Mouse (Mus musculus) v-Abl transformed pro-B cells (cell line): ENCODE measurements around the gene Arhgap22.

ENCODE experiments used
- in situ Hi-C, 2 experiments: fragments of 400-800 bp; cut with MboI; formaldehyde crosslinking; loops; one replicate each; pipeline ENCODE4 v1.15.1; 2025; ENCODE audit not compliant: unreplicated experiment in 2 of 2

Gene Arhgap22

DNA sequence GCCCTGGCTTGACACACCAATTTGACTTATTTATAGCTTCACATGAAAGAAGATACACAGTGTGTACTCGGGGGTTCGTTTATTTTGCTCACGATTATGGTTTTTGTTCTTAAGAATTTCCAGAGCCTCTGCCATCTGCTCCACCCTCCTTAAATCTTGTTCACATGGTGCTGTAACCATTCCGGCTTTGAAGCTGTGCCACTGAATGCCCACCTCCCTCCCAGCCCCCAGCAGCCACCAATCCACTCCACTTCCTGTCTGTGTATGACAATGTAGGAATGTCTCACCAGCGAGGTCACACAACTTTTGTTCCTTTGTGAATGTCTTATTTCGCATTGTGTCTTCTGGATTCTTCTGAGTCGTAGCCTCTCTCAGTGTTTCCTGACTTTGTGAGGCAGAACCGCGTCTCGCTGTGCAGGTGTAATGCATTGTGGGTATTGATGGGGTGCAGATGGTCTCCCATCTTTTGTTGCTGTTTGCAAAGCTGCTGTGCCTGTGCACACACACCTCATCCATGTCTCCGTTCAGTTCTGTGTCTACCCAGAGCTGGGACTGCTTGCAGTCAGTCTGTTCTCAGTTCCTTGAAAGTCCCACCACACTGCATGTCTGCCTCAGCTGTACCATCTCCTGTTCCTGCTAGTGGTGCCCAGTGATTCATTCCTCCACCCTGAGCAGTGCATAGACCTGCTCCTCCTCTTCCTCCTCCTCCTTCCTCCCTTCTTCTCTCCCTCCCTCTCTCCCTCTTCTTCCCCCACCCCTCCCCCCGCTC, 144.0 kb downstream of the Arhgap22 start:
- in situ Hi-C loops = no loop called here

DNA sequence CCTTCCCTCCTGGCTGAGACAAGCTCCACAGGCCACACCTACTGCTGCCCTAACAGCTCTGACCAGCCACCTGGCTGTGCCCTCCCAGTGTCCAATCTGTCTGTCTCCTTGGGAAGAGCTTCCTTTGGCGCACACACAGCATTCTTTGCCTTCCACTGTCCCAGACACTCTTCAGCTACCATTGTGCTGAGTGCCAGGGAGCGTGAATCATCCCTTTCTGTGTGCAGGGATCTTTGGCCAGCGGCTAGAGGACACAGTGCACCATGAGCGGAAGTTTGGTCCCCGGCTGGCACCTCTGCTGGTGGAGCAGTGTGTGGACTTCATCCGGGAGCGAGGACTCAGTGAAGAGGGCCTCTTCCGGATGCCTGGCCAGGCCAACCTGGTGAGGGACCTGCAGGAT, 145.1 kb downstream of the Arhgap22 start:
- in situ Hi-C loops = no loop called here

DNA sequence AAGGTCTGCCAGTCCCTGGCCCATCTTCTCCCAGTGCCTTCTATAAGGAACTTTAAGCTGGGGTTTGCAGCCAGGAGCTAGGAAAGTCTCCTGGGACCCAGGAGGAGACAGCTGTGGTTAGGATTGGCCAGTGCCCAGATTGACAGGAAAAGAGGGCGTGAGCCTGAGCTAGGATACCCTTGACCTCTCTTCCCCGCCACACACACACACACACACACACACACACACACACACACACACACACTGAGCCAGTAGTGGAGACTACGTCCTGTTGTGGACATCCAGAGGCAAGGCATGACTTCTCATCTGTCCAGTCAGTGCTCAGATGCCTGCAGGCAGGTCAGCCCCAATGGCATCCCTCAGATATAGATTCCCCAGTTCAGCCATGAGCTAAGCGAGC, 147.7 kb downstream of the Arhgap22 start:
- in situ Hi-C loops = no loop called here

DNA sequence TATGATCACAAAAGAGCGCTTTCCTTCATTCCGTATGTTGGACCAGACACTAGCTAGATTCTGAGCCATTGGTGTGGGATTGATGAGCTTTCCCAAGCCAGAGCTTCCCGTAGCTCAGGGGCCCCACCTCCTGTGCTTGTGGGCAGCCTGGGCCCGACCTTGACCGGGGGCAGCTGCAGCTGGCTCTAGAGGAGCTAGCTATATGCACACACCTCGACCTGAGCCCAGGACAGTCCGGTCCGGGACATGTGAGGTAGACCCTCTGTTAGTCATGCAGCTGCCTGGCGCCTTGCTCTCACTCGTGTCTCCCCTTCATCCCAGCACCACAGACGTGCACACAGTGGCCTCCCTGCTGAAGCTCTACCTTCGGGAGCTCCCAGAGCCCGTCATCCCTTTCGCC, 148.3 kb downstream of the Arhgap22 start:
- in situ Hi-C loops = no loop called here

DNA sequence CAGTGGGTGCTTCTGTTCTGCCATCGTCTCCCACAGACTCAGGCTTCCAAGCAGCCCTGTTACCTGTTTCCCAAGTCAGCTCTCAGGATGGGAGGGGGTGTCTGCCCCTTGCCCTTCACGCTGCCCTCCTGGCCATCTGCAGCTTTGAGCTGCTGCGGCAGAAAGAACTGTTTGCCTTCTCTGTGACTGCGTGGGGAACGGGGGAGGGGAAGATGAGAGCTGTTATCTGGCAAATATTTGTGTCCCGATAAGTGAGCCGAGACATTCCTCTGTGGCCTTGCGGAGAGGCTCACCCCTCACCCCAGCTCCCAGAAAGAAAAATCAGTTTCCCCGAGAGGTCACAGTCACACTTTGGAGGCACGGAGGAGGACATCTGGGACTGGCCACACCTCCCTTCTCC, 149.0 kb downstream of the Arhgap22 start:
- in situ Hi-C loops = no loop called here

DNA sequence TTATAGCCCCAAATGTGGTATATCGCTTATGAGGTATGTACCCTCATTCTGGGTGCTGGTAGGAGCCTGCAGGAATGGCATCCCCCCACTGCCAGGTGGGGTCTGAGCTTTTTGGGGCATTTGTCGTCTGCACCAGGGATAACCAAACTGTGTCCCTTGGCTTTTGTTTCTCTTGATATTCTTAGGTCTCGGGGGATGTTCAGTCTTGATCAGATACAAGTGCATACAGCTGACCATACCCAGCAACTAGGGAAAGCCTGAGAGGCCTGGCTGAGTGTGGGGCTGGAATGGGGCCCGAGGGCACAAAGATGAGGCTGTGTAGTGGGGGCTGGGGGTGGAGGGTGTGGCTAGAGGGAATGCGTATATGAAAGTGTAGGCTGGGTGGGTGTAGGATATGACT, 149.8 kb downstream of the Arhgap22 start:
- in situ Hi-C loops = no loop called here

DNA sequence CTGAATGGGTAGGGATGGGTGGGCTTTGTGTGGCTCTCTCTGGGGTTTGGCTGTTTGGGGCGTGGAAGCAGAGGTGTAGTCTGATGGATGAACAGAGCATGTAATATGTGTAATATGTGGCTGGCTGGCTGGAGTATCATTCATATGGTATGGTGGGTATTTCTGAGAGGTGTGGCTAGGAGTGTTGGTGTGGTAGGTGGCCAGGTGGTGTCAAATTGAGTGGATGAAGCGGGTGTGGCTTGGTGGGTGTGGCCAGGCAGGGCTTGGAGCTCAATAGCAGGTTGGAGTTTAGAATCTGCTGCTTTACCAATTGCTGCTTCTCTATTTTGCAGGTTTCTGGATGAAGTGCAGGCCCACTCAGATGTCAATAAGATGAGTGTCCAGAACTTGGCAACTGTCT, 150.2 kb downstream of the Arhgap22 start:
- in situ Hi-C loops = no loop called here

DNA sequence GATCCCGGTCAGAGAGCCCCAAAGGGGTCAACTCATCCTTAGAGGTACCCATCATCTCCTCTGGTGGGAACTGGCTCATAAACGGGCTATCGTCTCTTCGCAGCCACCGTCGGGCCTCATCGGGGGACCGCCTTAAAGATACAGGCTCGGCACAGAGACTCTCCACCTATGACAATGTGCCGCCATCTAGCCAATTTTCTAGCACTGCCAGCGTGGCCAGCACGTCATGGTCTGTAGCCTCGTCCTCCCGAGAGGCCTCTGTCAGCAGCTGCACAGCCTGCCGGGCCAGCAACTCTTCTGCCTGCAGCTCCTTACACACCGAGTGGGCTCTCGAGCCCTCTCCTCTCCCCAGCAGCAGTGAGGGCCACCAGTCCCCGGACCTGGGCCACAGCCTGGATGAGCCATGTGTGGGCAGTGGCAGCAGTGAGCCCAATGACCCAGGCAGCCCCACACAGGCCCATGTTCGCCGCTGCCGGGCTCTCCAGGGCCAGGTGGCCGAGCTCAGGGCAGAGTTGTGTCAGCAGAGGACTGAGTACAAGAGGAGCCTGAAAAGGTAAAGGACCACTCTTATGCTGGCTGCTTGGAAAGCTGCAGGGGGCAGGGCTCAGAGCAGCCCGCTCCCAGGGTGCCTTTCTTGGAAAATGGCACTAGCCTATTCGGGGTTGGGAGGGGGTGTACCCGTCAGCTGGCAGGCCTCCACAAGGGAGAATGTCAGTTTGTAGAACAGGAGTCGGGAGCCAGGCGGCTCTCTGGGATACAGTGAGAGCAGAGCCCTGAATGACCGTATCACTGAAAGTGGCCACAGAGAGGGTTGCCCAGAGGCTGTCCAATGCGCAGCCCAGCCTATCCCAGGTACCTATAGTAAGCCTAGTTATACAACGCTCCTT, 153.3 kb downstream of the Arhgap22 start:
- in situ Hi-C loops = no loop called here

DNA sequence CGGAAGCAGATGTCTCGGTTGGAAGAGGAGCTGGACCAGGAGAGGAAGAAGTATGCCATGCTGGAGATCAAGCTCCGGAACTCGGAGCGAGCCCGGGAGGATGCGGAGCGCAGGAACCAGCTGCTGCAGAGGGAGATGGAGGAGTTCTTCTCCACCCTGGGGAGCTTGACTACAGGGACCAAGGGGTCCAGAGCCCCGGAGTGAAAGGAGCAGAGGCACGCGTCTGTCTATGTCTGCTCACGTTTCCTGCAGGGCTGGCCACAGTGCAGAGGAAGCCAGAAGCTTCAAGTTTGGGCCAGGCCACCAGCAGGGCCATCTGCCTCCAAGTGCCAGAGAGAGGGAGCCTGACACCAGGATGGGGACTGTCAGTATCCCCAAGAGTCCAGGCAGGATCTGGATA, 155.5 kb downstream of the Arhgap22 start:
- in situ Hi-C loops = no loop called here

DNA sequence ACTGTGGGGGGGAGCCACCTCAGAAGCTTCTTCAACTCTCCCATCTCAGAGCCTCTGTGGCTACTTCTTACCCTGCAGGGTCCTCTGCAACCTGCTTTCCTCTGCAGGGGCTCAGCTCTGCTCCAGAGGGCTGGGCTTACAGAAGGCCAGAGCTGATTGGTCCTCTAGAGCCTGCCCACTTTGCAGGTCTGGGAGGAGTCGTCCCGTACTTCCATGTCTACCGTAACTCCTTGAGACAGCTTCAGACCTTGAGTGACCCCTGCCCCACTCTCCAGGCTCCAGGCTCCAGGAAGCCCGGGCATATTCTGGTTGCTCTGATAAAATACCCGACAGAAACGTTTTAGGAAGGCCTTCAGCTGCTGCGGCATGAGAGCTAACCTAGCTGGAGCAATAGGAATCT, 156.2 kb downstream of the Arhgap22 start:
- in situ Hi-C loops = loop anchor here in 1 of 2 experiments (10.0 kb wide), 1 partner anchor 155 kb away; the partner anchor contains the start of gene Arhgap22

DNA sequence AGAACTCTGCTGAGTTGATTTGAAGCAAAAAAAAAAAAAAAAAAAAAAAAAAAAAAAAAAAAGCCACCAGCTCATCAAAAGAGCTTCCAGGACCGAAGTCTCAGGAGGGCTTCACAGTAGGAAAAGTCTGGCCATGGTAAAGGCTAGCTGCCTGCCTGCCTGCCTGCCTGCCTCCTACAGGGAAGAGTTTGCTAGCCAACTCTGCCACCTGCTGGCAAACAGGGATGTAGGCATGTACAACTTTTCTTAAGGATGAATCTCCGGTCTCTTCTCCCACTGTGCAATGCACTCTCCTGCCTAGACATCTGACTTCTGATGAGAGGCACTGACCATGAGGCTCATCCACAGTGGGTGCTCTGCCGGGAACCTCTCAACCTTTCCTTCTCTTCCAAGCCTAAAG, 157.4 kb downstream of the Arhgap22 start:
- in situ Hi-C loops = loop anchor here in 1 of 2 experiments (10.0 kb wide), 1 partner anchor 156 kb away; the partner anchor contains the start of gene Arhgap22

DNA sequence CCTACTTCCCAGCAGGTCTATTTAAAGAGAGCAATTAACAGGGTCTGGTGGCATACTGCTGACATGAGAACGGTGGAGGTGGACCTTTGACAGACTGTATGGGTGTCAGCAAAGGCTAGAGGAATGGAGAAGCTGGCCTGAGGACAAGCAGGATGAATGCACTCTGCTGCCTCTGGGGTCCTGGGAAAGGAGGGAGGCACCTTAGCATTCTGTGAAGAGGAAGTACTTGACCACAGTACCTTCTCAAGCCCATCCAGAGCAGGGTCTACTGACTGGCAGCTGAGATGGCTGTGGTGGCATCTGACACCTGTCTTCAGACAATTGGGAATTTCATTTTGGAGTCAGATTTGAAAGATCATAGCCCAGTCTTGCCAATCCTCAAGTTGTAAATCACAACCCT, 159.4 kb downstream of the Arhgap22 start:
- in situ Hi-C loops = loop anchor here in 1 of 2 experiments (10.0 kb wide), 1 partner anchor 158 kb away; the partner anchor contains the start of gene Arhgap22

DNA sequence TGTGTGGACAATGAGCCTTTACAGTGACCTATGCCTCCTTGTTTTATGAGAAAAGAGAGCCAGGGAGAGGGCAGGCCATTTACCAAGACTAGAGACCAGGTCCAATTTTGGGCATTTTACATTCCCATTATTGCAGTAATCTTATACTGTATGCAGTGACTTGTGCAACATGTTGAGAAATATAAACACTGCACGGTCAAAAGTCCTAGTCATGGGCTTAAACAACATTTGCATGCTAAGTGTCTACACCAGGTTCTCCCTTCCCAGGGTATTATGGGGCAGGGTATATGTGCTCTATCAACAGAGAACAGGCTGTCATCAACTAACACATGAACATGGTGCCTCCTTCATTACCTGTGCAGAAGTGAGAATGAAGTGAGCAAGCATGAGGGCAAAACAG, 160.3 kb downstream of the Arhgap22 start:
- in situ Hi-C loops = loop anchor here in 1 of 2 experiments (10.0 kb wide), 1 partner anchor 159 kb away; the partner anchor contains the start of gene Arhgap22

DNA sequence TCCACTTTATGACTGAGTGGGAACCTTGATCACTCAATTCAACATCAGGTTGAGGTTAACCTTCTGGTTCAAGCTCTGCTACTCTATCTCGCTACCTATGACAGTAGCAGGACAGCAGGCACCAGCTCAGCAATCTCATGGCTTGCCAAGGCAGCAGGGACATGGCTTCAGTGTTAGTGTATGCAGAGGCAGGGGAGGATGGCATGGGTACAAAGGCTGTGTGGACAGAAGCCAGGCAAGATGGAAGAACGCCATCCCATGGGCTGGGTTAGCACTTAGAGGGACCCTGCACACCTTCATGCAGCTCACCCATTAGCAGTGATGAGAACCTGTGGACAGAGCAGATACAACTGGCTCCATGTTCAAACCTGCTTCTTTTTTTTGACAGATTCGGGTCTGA, 163.4 kb downstream of the Arhgap22 start:
- in situ Hi-C loops = loop anchor here in 1 of 2 experiments (10.0 kb wide), 1 partner anchor 162 kb away; the partner anchor contains the start of gene Arhgap22

DNA sequence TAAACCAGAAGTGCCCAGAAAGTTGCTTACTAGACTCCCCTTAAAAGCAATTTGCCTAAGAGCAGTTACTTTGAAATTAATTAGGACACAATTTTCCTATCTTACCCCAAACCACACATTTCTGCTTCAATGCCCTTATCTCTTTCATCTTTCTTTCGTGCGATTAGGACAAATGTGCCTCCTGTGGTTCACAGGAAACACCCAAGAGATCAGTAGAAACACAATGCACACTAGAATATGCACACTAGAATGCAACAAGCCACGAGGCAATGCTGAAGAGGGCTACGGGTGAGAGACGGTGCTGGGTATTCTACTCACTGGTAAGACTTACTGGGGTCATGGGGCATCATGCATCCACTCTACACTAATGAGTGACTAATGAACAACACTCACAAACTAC, 164.9 kb downstream of the Arhgap22 start:
- in situ Hi-C loops = loop anchor here in 1 of 2 experiments (10.0 kb wide), 1 partner anchor 164 kb away; the partner anchor contains the start of gene Arhgap22

DNA sequence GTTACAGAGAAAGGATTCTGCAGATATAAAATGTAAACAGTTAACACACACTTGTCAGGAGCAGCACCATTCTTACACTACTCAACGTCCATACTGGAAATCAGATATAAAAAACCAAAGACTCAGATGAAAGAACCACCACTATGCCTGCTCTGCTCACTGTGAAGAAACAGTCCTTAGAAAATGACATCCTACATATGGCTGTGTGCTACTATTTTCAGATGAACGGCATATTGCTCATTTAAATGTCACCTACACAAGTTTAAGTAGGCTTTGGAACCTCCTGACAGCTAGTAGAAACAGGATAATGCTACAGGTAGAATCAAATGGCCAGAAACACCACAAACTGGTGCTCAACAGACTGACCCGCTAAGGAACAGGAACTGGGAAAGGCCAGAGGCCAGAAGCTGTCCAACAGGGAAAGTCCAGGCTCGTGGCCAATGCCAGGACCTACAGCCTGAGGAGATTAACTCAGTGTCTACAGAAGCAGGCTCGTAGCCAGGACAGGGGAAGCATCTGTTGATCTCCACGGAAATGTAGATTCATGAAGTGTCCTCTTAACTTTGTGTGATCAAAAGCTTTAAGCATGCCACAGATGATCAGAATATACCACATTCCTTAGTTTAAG, 167.1 kb downstream of the Arhgap22 start:
- in situ Hi-C loops = no loop called here

DNA sequence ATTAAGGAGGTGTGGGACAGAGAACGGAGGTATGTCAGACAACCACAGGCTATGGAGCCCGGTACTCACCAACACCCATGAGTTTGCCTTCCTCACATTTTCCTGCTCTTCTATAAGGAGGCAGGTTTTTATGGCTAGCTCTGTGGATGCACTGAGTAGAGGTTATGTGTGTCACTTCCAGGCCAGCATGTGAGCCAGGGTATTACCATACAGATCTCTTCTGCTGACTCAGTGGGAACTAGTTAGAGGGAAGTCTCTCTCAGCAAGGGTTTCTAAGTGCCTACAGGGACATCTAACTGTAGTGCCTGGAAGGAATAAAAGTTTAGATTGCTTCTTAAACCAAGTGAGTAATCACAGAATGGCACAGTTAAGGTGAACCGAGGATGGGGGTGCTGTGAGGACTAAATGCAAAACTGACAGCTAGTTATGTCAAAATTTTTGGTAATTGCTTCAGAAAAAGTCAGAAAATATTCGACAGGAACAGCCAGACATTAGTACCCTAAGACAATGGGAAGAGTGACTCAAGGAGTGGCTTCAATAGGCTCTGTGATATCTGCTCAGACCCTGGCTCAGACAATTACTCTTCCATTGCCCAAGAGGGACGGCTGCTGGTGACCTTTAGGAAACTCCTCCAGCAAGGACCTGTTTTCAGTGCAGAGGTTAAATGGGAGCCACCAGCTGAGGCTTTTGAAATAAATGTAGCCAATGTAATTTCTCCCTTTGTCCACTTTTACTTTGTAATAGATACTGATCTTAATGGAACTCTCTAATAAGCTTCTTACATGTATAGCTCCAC, 184.4 kb downstream of the Arhgap22 start:
- in situ Hi-C loops = no loop called here

DNA sequence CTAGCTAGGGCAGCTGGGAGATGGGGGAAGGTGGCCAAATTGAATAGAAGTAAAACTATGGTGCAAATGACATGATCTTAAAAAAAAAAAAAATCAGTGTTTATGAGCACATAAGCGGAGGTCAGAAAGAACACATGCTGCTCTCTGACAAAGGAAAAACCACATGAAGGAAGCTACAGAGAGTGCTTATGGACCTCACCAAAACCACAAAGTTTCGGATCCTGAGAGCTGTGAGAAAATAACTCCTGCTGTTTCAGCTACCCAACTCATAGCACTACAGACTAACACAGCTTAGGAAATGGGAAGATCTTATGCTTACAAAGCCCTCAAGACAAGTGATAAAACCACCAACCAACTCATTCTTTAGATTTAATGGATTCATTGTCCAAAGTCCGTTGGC, 186.2 kb downstream of the Arhgap22 start:
- in situ Hi-C loops = no loop called here

DNA sequence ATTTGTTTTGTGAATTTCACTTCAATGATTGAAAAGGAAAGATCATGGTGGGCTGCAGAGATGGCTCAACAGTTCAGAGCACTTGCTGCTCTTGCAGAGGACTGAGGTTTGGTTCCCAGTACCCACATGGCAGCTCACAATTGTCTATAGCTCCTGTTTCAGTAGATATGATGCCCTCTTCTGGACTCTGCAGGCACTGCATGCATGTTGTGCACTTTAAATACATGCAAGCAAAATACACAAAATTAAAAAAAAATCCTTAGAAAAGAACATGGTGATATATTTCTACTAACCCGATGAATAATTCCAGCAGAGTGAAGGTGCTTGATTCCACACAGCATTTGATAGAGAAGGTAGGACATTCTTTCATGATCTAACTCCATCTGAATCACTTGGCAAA, 188.5 kb downstream of the Arhgap22 start:
- in situ Hi-C loops = no loop called here

DNA sequence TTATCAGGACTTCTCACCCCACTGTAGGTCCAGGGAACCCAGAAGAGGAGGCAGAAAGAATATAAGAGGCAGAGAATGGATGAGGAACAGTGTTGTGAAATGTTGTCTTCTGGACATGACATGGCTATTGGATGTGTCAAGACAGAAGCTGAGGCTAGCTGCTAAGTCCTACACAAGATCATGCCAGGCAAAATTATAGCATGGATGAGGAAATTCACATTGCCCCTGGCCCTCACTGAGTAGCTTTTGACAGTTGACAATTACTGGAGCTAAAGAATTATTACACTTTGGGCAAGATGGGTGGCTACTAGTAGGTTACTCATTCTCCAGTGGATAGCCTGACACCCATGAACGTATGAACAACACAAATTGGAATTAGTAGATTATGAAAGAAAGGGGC, 201.9 kb downstream of the Arhgap22 start:
- in situ Hi-C loops = no loop called here
